Mouse (Mus musculus) lung, postnatal 0 days (tissue): ENCODE measurements at regions not wholly inside any gene's neighbourhood (a gene's known extent, or its start where the extent isn't known, plus 50 kb on each side); places are given as distances from the start of the nearest gene placed in this dataset.

Source experiments
- CTCF ChIP-seq: IDR thresholded peaks from 2 replicates; pipeline ENCODE4 v1.5.1; 2016; ENCODE audit warnings: antibody characterized with exemption, mild to moderate bottlenecking
- EP300 ChIP-seq: IDR thresholded peaks from 2 replicates; pipeline ENCODE4 v1.6.1; 2016; ENCODE audit warnings: antibody characterized with exemption, mild to moderate bottlenecking, control low read depth

GRCm38 (mm10) chr8:35996330-35997077 lies 230.9 kb downstream of the Gm19410 start:
- TF ChIP-seq CTCF (no peak), EP300 (no peak)
